Mouse (Mus musculus): ENCODE measurements around the gene Soat2.
"Not testable (repeated sequence)": the region's sequence is repeated elsewhere in the genome, so short reads cannot be mapped to it uniquely, and the experiment has no call there.

Soat2 gene

GRCm38 (mm10) chr15:102146882-102147281, 3.4 kb upstream of the Soat2 start:
- no peak for DNase-seq (ENCODE audit: low spot score)

DNA sequence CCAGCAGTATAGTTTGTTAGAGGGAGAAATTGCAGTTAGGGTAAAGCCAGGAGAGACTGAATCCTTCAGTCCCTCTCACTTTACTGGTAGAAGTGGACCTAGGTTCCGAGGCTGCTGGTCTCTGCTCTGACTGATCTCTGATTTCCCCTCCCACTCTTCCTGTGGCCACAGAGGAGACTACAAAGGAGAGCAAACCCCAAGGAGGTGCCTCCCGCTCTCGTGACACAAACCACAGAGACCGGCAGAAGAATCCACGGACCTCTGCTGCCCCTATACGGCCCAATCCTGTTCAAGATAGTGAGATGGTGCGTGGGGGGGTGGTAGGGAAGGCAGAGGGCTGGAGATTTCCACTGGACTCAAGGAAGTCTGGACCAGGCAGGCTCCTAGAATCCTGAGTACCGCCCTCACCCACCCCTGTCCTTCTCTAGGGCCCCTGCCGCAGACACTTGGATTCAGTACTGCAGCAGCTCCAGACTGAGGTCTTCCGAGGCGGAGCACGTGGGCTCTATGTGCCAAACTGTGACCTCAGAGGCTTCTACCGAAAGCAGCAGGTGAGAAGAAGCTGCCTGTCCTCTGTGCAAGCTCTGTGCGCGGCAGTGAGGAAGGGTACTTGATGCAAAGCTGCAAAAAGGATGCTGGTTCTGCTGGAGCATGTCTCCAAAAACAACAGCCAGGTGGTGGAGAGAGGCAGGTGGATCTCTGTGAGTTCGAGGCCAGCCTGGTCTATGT, 2.5 kb upstream of the Soat2 start:
- no peak for DNase-seq (ENCODE audit: low spot score)

- DNase-seq (ENCODE audit: low spot score) = peak; percentile 70
Observed at GRCm38 (mm10) chr15:102149561-102149960, 765 bp upstream of the Soat2 start.

DNA sequence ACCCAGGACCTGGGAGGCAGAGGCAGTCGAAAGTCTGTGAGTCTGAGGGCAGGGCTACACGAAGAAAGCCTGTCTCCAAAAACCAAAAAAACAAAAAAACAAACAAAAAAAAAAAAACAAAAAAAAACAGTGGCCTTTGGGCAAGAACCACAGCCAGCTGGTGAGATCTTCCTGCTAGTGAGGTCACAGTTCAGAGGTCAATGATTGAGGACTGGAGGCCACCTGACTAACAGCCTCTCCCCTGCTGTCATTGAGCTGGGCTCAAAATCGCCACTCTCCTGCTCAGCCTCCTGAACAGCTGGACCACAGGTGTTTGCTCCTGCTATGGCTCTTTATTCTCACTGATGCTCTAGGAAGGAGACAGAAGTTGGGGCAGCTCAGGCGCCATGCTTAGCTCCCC, 2.3 kb downstream of the Soat2 start:
- peak; percentile 69 for DNase-seq (ENCODE audit: low spot score)

DNA sequence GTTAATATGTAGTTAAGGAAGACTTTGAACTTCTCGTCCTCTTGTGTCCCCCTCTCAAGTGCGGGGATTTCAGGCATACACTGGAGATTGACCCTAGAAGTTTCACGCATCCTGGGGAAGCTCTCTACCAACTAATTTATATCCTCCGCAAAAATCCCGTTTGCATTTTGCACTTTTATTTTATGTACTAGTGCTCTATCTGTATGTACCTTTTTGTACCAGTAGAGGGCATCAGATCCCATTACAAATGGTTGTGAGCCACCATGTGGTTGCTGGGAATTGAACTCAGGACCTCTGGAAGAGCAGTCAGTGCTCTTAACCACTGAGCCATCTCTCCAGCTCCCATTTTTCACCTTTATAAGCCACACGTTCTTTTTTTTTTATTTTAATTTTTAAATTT, 4.7 kb downstream of the Soat2 start:
- DNase-seq (ENCODE audit: low spot score) = not testable (repeated sequence)

DNA sequence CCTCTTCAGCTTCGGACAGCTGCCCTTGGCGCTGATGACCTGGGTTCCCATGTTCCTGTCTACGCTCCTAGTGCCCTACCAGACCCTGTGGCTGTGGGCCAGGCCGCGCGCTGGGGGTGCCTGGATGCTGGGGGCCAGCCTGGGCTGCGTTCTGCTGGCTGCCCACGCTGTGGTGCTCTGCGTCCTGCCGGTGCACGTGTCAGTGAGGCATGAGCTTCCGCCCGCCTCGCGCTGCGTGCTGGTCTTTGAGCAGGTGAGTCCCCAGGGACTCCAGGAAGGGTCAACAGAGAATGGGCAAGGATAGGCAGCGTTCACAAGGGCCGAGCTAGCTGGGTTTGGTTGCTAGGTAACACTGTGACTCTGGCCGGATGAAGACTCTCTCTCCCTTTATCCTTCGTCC, 6.5 kb downstream of the Soat2 start:
- DNase-seq (ENCODE audit: low spot score) = no peak

GRCm38 (mm10) chr15:102160415-102161060, 10.2 kb downstream of the Soat2 start:
- no peak for DNase-seq (ENCODE audit: low spot score)

- DNase-seq (ENCODE audit: low spot score) = no peak
Observed at GRCm38 (mm10) chr15:102163900-102164693, 13.8 kb downstream of the Soat2 start.

GRCm38 (mm10) chr15:102165468-102166100, 15.3 kb downstream of the Soat2 start:
- DNase-seq (ENCODE audit: low spot score) = no peak

DNA sequence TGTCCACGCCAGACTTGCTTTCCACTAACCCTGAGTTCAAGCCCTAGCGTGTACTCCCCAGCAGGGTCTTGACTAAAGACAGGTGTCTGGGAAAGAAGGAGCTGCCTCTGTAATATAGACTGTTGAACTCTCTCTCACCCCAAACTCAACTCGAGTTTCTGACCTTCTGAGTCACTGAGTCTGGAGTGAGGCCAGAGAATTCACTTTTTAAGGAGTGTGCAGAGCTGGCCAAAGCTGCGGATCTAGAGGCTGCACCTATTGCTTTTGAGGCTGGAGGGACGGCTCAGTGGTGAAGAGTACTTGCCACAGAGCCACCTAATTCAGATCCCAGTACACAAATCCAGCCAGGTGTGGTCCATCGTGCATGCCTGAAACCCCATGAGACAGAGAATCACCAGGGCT, 17.3 kb downstream of the Soat2 start:
- no peak for DNase-seq (ENCODE audit: low spot score)

- no peak for DNase-seq (ENCODE audit: low spot score)
Observed at GRCm38 (mm10) chr15:102169064-102169463, 18.7 kb downstream of the Soat2 start.

DNA sequence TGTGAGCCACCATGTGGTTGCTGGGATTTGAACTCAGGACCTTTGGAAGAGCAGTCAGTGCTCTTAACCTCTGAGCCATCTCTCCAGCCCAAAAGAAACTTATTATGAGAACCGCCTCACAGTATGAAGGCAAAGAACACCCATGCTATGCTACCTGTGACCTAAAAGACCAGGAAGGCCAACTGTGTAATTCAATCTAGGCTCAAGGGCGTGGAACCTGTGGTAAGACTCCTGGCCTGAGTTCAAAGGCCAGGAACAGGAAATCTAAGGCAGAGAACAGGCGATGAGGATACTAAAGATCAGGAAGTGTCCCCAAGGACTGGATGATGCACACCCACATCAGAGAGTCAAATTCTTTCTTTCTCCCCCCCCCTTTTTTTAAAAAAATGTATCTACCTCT, 23.3 kb downstream of the Soat2 start:
- no peak for DNase-seq (ENCODE audit: low spot score)

GRCm38 (mm10) chr15:102175736-102176319, 25.5 kb downstream of the Soat2 start:
- no peak for DNase-seq (ENCODE audit: low spot score)

DNA sequence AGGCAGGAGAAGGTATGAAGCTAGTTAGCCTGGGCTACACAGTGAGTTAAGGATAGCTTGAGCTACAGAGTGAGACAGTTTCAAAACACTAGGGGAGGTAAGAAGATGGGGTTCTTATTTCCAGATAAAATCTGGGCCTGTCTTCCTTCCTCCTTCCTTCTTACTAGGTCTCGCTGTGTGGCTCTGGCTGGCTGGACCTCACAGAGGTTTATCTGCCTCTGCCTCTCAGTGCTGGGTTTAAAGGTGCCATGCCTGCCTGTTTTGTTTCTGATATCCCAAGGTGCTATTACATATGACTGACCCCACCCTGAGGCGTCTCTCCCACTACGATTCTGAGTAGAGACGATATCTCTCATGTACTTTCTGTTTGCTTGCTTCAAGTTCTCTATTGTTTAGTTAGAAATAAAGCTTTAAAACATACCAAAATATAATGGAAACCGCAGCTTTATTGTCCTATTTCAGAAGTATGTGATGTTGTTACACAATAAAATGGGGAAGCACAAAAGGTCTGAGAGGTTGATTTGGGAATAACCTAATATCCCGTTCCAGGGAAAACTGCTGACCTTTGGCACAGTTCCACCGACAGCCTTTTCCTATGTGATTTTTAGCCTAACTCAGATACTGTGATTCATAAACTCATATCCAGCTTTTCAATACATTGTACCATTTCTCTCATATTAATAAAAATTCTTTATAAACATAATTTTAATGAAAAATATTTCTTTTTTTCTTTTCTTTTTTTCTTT, 26.4 kb downstream of the Soat2 start:
- no peak for DNase-seq (ENCODE audit: low spot score)

GRCm38 (mm10) chr15:102177417-102177816, 27.1 kb downstream of the Soat2 start:
- no peak for DNase-seq (ENCODE audit: low spot score)

GRCm38 (mm10) chr15:102178279-102178678, 28.0 kb downstream of the Soat2 start:
- peak; percentile 66 for DNase-seq (ENCODE audit: low spot score)

- no peak for DNase-seq (ENCODE audit: low spot score)
Observed at GRCm38 (mm10) chr15:102179106-102179505, 28.8 kb downstream of the Soat2 start.

DNA sequence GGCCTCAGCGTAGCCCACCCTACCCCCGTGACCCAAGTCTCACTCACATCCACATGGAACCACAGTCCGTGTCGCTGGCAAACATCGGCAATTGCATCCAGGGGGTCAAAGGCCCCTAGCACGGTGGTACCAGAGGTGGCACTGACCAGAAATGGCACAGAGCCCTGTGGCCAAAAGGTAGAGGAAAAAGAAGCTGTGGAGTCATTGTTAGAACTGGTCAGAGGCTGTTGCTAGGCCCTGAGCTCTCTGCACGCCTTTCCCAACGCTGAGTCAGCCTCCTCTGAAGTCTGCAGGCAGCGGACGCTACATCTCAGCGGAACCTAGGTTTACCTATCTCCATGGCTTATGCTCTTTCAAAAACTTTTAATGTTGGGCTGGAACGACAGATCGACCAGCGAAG, 29.6 kb downstream of the Soat2 start:
- DNase-seq (ENCODE audit: low spot score) = no peak

- no peak for DNase-seq (ENCODE audit: low spot score)
Observed at GRCm38 (mm10) chr15:102183076-102183475, 32.8 kb downstream of the Soat2 start.

GRCm38 (mm10) chr15:102186239-102186638, 35.9 kb downstream of the Soat2 start:
- no peak for DNase-seq (ENCODE audit: low spot score)

GRCm38 (mm10) chr15:102188096-102188495, 37.8 kb downstream of the Soat2 start:
- no peak for DNase-seq (ENCODE audit: low spot score)

All from yolk sac, embryonic 10.5 days (tissue).